Mouse (Mus musculus): ENCODE data around the gene Mlana. TPM values are rescaled to one million over a fixed set of nuclear protein-coding genes. Genes with fewer than 3 reads are reported as not detected.

The Mlana gene
- not detected in 2 replicates for polyA plus RNA-seq (2015; fragmentation: Nextera tagmentation; extraction: Ambion mirVana)

GRCm38 (mm10) chr19:29697245-29697874, at the start of gene Mlana:
Mlana (plus strand) TSS chr19:29697824.
- H3K27ac ChIP-seq: no peak within 1 kb of the TSS
- no peaks in the 10 kb centered on the region for H3K36me3 ChIP-seq
- H3K27me3 ChIP-seq (replicated peaks): no peaks in the 10 kb centered on the region
- H3K4me3 ChIP-seq (replicated peaks): no peak within 1 kb of the TSS
- no peak for ATAC-seq (ENCODE audit: insufficient read depth, low FRiP score, low read depth)
- H3K9me3 ChIP-seq: no peaks in the 10 kb centered on the region
- H3K9ac ChIP-seq: no peak within 1 kb of the TSS
- 47% methylated on average over 3 of the region's 3 CpGs for WGBS
- H3K4me2 ChIP-seq: no peak within 1 kb of the TSS
- no peaks in the 10 kb centered on the region for H3K4me1 ChIP-seq

- Histone ChIP-seq H3K9me3 (no peaks in the 10 kb centered on the region), H3K27me3 (replicated peaks) (no peaks in the 10 kb centered on the region), H3K4me1 (no peaks in the 10 kb centered on the region), H3K4me2 (peak overlapping the region; percentile 65; the same call in 1 of the 2 replicates), H3K4me3 (replicated peaks) (peak overlapping the region; percentile 86), H3K36me3 (0 out of 2 replicates have a peak, but pooled peaks cover 6% of the 10 kb centered on the region), H3K27ac (no peak overlapping the region), H3K9ac (no peak overlapping the region)
- ATAC-seq (ENCODE audit: insufficient read depth, low FRiP score, low read depth): no peak
- WGBS: 26% methylated on average over 4 of the region's 4 CpGs
Observed at GRCm38 (mm10) chr19:29648550-29648914, 49.1 kb upstream of the Mlana start.

- peak; percentile 40; the same call in 1 of the 2 replicates for ATAC-seq (ENCODE audit: insufficient read depth, low FRiP score, low read depth)
- no peak overlapping the region for H3K9ac ChIP-seq
- H3K4me2 ChIP-seq: no peak overlapping the region
- H3K4me1 ChIP-seq: no peaks in the 10 kb centered on the region
- no peak overlapping the region for H3K27ac ChIP-seq
- H3K36me3 ChIP-seq: 0 out of 2 replicates have a peak, but pooled peaks cover 6% of the 10 kb centered on the region
- no peaks in the 10 kb centered on the region for H3K9me3 ChIP-seq
- no peaks in the 10 kb centered on the region for H3K27me3 ChIP-seq (replicated peaks)
- 67% methylated on average over 1 of the region's 1 CpGs for WGBS
- no peak overlapping the region for H3K4me3 ChIP-seq (replicated peaks)
Observed at GRCm38 (mm10) chr19:29649683-29650082, 47.9 kb upstream of the Mlana start.

GRCm38 (mm10) chr19:29653768-29654265, 43.8 kb upstream of the Mlana start:
- no peak overlapping the region for H3K4me2 ChIP-seq
- ATAC-seq (ENCODE audit: insufficient read depth, low FRiP score, low read depth): no peak
- H3K27me3 ChIP-seq (replicated peaks): no peaks in the 10 kb centered on the region
- no peaks in the 10 kb centered on the region for H3K4me1 ChIP-seq
- no peaks in the 10 kb centered on the region for H3K9me3 ChIP-seq
- no peaks in the 10 kb centered on the region for H3K36me3 ChIP-seq
- no peak overlapping the region for H3K9ac ChIP-seq
- WGBS: 88% methylated on average over 9 of the region's 9 CpGs
- H3K4me3 ChIP-seq (replicated peaks): no peak overlapping the region
- H3K27ac ChIP-seq: no peak overlapping the region

GRCm38 (mm10) chr19:29655148-29655547, 42.5 kb upstream of the Mlana start:
- no peak for ATAC-seq (ENCODE audit: insufficient read depth, low FRiP score, low read depth)
- Histone ChIP-seq H3K9me3 (no peaks in the 10 kb centered on the region), H3K9ac (no peak overlapping the region), H3K4me1 (no peaks in the 10 kb centered on the region), H3K4me3 (replicated peaks) (no peak overlapping the region), H3K4me2 (no peak overlapping the region), H3K27ac (no peak overlapping the region), H3K36me3 (no peaks in the 10 kb centered on the region), H3K27me3 (replicated peaks) (no peaks in the 10 kb centered on the region)
- 45% methylated on average over 6 of the region's 6 CpGs for WGBS

GRCm38 (mm10) chr19:29656029-29656428, 41.6 kb upstream of the Mlana start:
- H3K9ac ChIP-seq: no peak overlapping the region
- ATAC-seq (ENCODE audit: insufficient read depth, low FRiP score, low read depth): no peak
- H3K4me3 ChIP-seq (replicated peaks): no peak overlapping the region
- H3K27me3 ChIP-seq (replicated peaks): no peaks in the 10 kb centered on the region
- H3K9me3 ChIP-seq: no peaks in the 10 kb centered on the region
- no peaks in the 10 kb centered on the region for H3K4me1 ChIP-seq
- no peaks in the 10 kb centered on the region for H3K36me3 ChIP-seq
- H3K27ac ChIP-seq: no peak overlapping the region
- WGBS: 74% methylated on average over 4 of the region's 4 CpGs
- no peak overlapping the region for H3K4me2 ChIP-seq

GRCm38 (mm10) chr19:29656620-29657019, 41.0 kb upstream of the Mlana start:
- Histone ChIP-seq H3K36me3 (no peaks in the 10 kb centered on the region), H3K9ac (no peak overlapping the region), H3K4me3 (replicated peaks) (no peak overlapping the region), H3K27ac (no peak overlapping the region), H3K4me2 (no peak overlapping the region), H3K4me1 (no peaks in the 10 kb centered on the region), H3K9me3 (no peaks in the 10 kb centered on the region), H3K27me3 (replicated peaks) (no peaks in the 10 kb centered on the region)
- ATAC-seq (ENCODE audit: insufficient read depth, low FRiP score, low read depth): no peak
- WGBS: 75% methylated on average over 5 of the region's 5 CpGs

GRCm38 (mm10) chr19:29657033-29657432, 40.6 kb upstream of the Mlana start:
- Histone ChIP-seq H3K4me1 (no peaks in the 10 kb centered on the region), H3K9me3 (no peaks in the 10 kb centered on the region), H3K4me2 (no peak overlapping the region), H3K4me3 (replicated peaks) (no peak overlapping the region), H3K27me3 (replicated peaks) (no peaks in the 10 kb centered on the region), H3K9ac (no peak overlapping the region), H3K36me3 (no peaks in the 10 kb centered on the region), H3K27ac (no peak overlapping the region)
- no peak for ATAC-seq (ENCODE audit: insufficient read depth, low FRiP score, low read depth)
- WGBS: 53% methylated on average over 3 of the region's 3 CpGs

GRCm38 (mm10) chr19:29657558-29657957, 40.1 kb upstream of the Mlana start:
- 81% methylated on average over 2 of the region's 2 CpGs for WGBS
- Histone ChIP-seq H3K4me3 (replicated peaks) (no peak overlapping the region), H3K27ac (no peak overlapping the region), H3K4me1 (no peaks in the 10 kb centered on the region), H3K9me3 (no peaks in the 10 kb centered on the region), H3K36me3 (no peaks in the 10 kb centered on the region), H3K4me2 (no peak overlapping the region), H3K27me3 (replicated peaks) (no peaks in the 10 kb centered on the region), H3K9ac (no peak overlapping the region)
- no peak for ATAC-seq (ENCODE audit: insufficient read depth, low FRiP score, low read depth)

- 88% methylated on average over 4 of the region's 4 CpGs for WGBS
Observed at GRCm38 (mm10) chr19:29658836-29659235, 38.8 kb upstream of the Mlana start.

GRCm38 (mm10) chr19:29659705-29660104, 37.9 kb upstream of the Mlana start:
- no peak for ATAC-seq (ENCODE audit: insufficient read depth, low FRiP score, low read depth)
- Histone ChIP-seq H3K4me3 (replicated peaks) (no peak overlapping the region), H3K36me3 (no peaks in the 10 kb centered on the region), H3K4me2 (no peak overlapping the region), H3K27ac (no peak overlapping the region), H3K9ac (no peak overlapping the region), H3K27me3 (replicated peaks) (no peaks in the 10 kb centered on the region), H3K9me3 (no peaks in the 10 kb centered on the region), H3K4me1 (no peaks in the 10 kb centered on the region)
- 51% methylated on average over 6 of the region's 6 CpGs for WGBS

More at GRCm38 (mm10) chr19:29658836-29659235, 38.8 kb upstream of the Mlana start:
- H3K4me1 ChIP-seq: no peaks in the 10 kb centered on the region
- no peak overlapping the region for H3K4me3 ChIP-seq (replicated peaks)
- H3K27me3 ChIP-seq (replicated peaks): no peaks in the 10 kb centered on the region
- no peaks in the 10 kb centered on the region for H3K36me3 ChIP-seq
- no peaks in the 10 kb centered on the region for H3K9me3 ChIP-seq
- no peak overlapping the region for H3K9ac ChIP-seq
- no peak overlapping the region for H3K4me2 ChIP-seq
- H3K27ac ChIP-seq: no peak overlapping the region
- no peak for ATAC-seq (ENCODE audit: insufficient read depth, low FRiP score, low read depth)

GRCm38 (mm10) chr19:29660835-29661764, 36.5 kb upstream of the Mlana start:
- no peak overlapping the region for H3K4me3 ChIP-seq (replicated peaks)
- no peak overlapping the region for H3K9ac ChIP-seq
- H3K27ac ChIP-seq: no peak overlapping the region
- no peaks in the 10 kb centered on the region for H3K4me1 ChIP-seq
- H3K27me3 ChIP-seq (replicated peaks): no peaks in the 10 kb centered on the region
- H3K9me3 ChIP-seq: no peaks in the 10 kb centered on the region
- ATAC-seq (ENCODE audit: insufficient read depth, low FRiP score, low read depth): no peak
- whole genome bisulfite sequencing: 73% methylated on average over 10 of the region's 10 CpGs
- no peaks in the 10 kb centered on the region for H3K36me3 ChIP-seq
- H3K4me2 ChIP-seq: no peak overlapping the region
